Mouse (Mus musculus) gastrocnemius, postnatal 36 days (tissue): ENCODE measurements around the gene Vmn1r28. TPM values are rescaled to one million over a fixed set of nuclear protein-coding genes. Genes with fewer than 3 reads are reported as not detected.
"Not testable (repeated sequence)": the region's sequence is repeated elsewhere in the genome, so short reads cannot be mapped to it uniquely, and the experiment has no call there.

Source experiments
- DNase-seq, 2 experiments: peaks; one replicate each; pipeline ENCODE4 v3.0.0; 2022
- intact Hi-C: fragments of 180-260 bp; cut with DNase I; formaldehyde crosslinking; loops from one replicate; pipeline ENCODE4 v1.15.1; 2025
- long read RNA-seq, 2 experiments: library from polyadenylated mRNA; stranded (forward); transcript quantifications; one replicate each; pipeline ENCODE4 v2.0.0; 2021
- total RNA-seq, 2 experiments: library from RNA; stranded (reverse); gene quantifications; 2 replicates each; pipeline ENCODE4 v1.2.3; 2021

The Vmn1r28 gene
- total RNA-seq = not detected
- long read RNA-seq, experiment 1 = 0 reads
- long read RNA-seq, experiment 2 = 0 reads

- DNase-seq = no peak
- intact Hi-C loops = no loop called here
Measured at GRCm38 (mm10) chr6:58261737-58262136, at the start of gene Vmn1r28. Gene Vmn1r28 (plus strand): TSS chr6:58262037.

GRCm38 (mm10) chr6:58216119-58216518 lies 45.7 kb upstream of the Vmn1r28 start:
- intact Hi-C loops = no loop called here
- DNase-seq = no peak

- intact Hi-C loops = no loop called here
- no peak for DNase-seq
Measured at GRCm38 (mm10) chr6:58218721-58219120, 43.1 kb upstream of the Vmn1r28 start, which contains the start of gene Vmn1r27. Gene Vmn1r27 (minus strand): TSS chr6:58218821.

DNA sequence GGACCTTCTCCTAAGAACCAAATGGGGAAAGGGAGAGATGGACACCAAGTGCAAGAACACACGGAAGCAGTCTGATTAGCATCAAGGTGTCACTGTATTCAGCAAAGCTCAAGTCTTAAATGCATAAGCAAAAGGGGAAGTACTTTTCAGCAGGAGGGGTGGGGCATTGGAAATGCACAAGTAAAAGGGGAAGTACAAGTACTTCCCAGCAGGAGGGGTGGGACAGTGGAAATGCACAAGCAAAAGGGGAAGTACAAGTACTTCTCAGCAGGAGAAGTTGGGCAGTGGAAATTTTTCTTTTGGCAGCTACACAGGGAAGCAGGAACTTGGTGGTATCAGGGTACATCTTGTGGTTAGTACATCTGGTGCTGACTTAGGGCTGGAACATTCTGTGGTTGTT lies 17.8 kb downstream of the Vmn1r28 start:
- intact Hi-C loops, DNase-seq: not testable (repeated sequence)

- DNase-seq = no peak
- intact Hi-C loops = no loop called here
Measured at GRCm38 (mm10) chr6:58292201-58292600, 30.4 kb downstream of the Vmn1r28 start.

- intact Hi-C loops, DNase-seq: not testable (repeated sequence)
Measured at GRCm38 (mm10) chr6:58298511-58298910, 36.7 kb downstream of the Vmn1r28 start.

- no peak for DNase-seq
- intact Hi-C loops = no loop called here
Measured at GRCm38 (mm10) chr6:58301249-58301648, 39.4 kb downstream of the Vmn1r28 start, which contains the start of gene Vmn1r29. Gene Vmn1r29 (plus strand): TSS chr6:58301549.

Other genes starting within 250 kb of the Vmn1r28 start
- gene Vmn1r26, start 246.9 kb upstream of the Vmn1r28 start, total RNA-seq = not detected
- gene Vmn1r27, start 43.2 kb upstream of the Vmn1r28 start, total RNA-seq = not detected
- gene Vmn1r29, start 39.5 kb downstream of the Vmn1r28 start, total RNA-seq = not detected
- not detected for gene Vmn1r30, start 181.3 kb downstream of the Vmn1r28 start, total RNA-seq
- not detected for gene Vmn1r31, start 213.3 kb downstream of the Vmn1r28 start, total RNA-seq